Mouse (Mus musculus) liver, embryonic 14.5 days (tissue): Measurements from ENCODE around the gene Srms.

Source experiments
- CTCF ChIP-seq: IDR thresholded peaks from 2 replicates; pipeline ENCODE4 v1.5.1; 2016; ENCODE audit warnings: antibody characterized with exemption, low read depth, control low read depth
- EP300 ChIP-seq: IDR thresholded peaks from 2 replicates; pipeline ENCODE4 v1.6.1; 2016; ENCODE audit warnings: antibody characterized with exemption, low read depth

GRCm38 (mm10) chr2:181228335-181228734 lies 15.3 kb upstream of the Srms start:
- TF ChIP-seq CTCF (no peak), EP300 (no peak)
